Mouse (Mus musculus): ENCODE data around the gene Spdye4a.

GRCm38 (mm10) chr5:143271642-143272041 is 45.0 kb upstream of the Spdye4a start:
- TF ChIP-seq CTCF (IDR thresholded peaks at IDR 0.05; ENCODE audit: extremely low read depth, insufficient read depth, insufficient read length, insufficient replicate concordance): no peak
- TF ChIP-seq POLR2A (IDR thresholded peaks at IDR 0.05; ENCODE audit: low read depth, low read length): no peak

Data from spleen, adult 2 months (tissue).